Mouse (Mus musculus) lung, adult 2 months (tissue): ENCODE results near the gene Zfp770.

Experiments
- CTCF ChIP-seq: fragments of 200-500 bp; IDR thresholded peaks from 2 replicates; pipeline ENCODE4 v1.5.1; 2011; ENCODE audit warnings: mild to moderate bottlenecking, low read length, control low read depth; ENCODE audit not compliant: insufficient read depth
- POLR2A ChIP-seq: fragments of 200-500 bp; IDR thresholded peaks from 2 replicates; pipeline ENCODE4 v1.6.1; 2011; ENCODE audit warnings: low read depth, mild to moderate bottlenecking, control low read depth, low read length, borderline replicate concordance; ENCODE audit errors: extremely low read depth

DNA sequence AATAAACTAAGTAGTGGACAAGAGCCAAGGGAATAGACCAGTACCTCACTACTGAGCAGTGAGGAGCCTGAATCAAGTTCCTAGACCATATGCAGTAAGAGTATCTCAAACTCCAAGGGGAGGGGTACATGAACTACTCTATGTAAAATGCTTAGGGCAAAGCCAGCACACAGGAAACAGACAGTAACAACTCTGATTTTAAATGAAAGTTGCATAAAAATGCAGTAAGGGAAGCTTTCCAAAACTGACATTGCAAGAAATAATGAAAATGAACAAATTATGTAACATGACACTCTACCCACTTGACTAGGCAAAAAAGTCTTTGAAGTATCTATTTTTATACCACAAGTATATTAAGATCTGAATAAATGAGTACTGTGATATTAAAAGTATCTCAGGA, 33.4 kb downstream of the Zfp770 start:
- no peak for TF ChIP-seq POLR2A
- no peak for TF ChIP-seq CTCF
